Mouse (Mus musculus): Measurements from ENCODE around the gene Wdr27. TPM values are rescaled to one million over a fixed set of nuclear protein-coding genes. Genes with fewer than 3 reads are reported as not detected.

The Wdr27 gene
- total RNA-seq, 1 experiment from 2014 or later, result 1.6 TPM

Other genes starting within 250 kb of the Wdr27 start
- not detected in 3 replicates for gene Thbs2, start 248.9 kb downstream of the Wdr27 start, total RNA-seq (2017)
- 15.5 to 27.8 TPM (median 23.1 TPM) in 3 replicates for gene 1600012H06Rik, start within 50 bp of the Wdr27 start, total RNA-seq (2017)
- 28.4 to 35.3 TPM (median 33.6 TPM) in 3 replicates for gene Phf10, start 18.1 kb upstream of the Wdr27 start, total RNA-seq (2017)
- gene 9030025P20Rik, start 35.3 kb upstream of the Wdr27 start, total RNA-seq (2017), result 9.5 to 14.7 TPM (median 11.4 TPM) in 3 replicates
- 1.6 TPM in 1 of 3 replicates, not detected in the others for gene Gm3417, start 35.6 kb upstream of the Wdr27 start, total RNA-seq (2017)
- 3.3 to 5.3 TPM (median 3.9 TPM) in 3 replicates for gene Gm3435, start 67.0 kb upstream of the Wdr27 start, total RNA-seq (2017)
- gene Ermard, start 98.0 kb upstream of the Wdr27 start, total RNA-seq (2017), result 95.1 to 106 TPM (median 98.2 TPM) in 3 replicates
- 0.75 to 1.7 TPM in 2 of 3 replicates, not detected in the other for gene Tcte3, start 98.3 kb upstream of the Wdr27 start, total RNA-seq (2017)
- gene Gm3448, start 98.4 kb upstream of the Wdr27 start, total RNA-seq (2017), result 11.6 to 15.3 TPM (median 14.7 TPM) in 3 replicates

All from monocyte, adult 5-6 weeks (primary cell).